16 mouse cellular contexts compared by ENCODE assay signal in the genomic region with DNA sequence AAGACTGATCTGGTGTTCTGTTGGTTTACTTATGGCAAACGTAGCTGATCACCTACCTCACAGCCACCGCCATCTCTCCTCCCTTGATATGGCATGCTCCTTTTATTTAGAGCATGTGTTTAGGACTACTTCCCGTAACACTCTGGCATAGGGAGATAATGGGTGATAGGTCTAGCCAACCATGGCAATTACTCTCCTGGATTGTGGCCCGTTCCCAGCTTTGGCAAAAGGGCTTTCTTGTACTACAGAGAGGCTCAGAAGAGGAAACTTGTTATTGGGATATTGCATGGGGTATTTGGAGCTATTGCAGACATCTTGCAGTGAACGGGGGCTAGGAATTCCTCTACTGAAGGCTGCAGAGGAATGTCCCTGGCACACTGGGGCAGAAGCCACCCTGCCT.
DNase-seq lines count a peak whose midpoint lies in the region.
"Had no signal": no experiment of that assay in that cellular context is flagged by ENCODE, and none has a peak within 500 bp of the region (broad histone marks: within the 10 kb centered on the region; RNA-seq: fewer than 3 reads in every experiment).

No protein-coding gene starts in this region.

- DNase-seq in adrenal gland, postnatal 14 days, result peak; percentile 51
- DNase-seq in adrenal gland, postnatal 25 days, result no peak
- peak; percentile 68 for DNase-seq in heart, adult 11 months
- DNase-seq in heart, postnatal 10 days, result no peak
- peak; percentile 24 for DNase-seq in kidney, adult 9 months
- DNase-seq in kidney, postnatal 10 days, result no peak
- peak; percentile 71 for DNase-seq in adipocyte (ENCODE audit: low spot score)
- DNase-seq in retina, embryonic 14.5 days (ENCODE audit: low spot score), result no peak
- DNase-seq: adrenal gland, postnatal 36 days; cerebellum, adult 18-20 months; cerebellum, adult 9-11 months; forebrain, postnatal 0 days; gastrocnemius, adult 2 months; gastrocnemius, postnatal 14 days; heart, postnatal 36 days; kidney, adult 11 months had no signal

- intact Hi-C loops in heart, postnatal 10 days (cut with DNase I), result no loop called here

Comparison
In these comparisons a context has a peak if more than half of its experiments do, and no peak if none do; other contexts are left out.
1. DNase-seq: peak in adrenal gland, postnatal 14 days (single experiment), heart, adult 11 months (single experiment), kidney, adult 9 months (single experiment) and adipocyte (single experiment); none in adrenal gland, postnatal 25 days (single experiment), heart, postnatal 10 days (0 of 2), kidney, postnatal 10 days (single experiment) and retina, embryonic 14.5 days (single experiment).